In the genomic region with DNA sequence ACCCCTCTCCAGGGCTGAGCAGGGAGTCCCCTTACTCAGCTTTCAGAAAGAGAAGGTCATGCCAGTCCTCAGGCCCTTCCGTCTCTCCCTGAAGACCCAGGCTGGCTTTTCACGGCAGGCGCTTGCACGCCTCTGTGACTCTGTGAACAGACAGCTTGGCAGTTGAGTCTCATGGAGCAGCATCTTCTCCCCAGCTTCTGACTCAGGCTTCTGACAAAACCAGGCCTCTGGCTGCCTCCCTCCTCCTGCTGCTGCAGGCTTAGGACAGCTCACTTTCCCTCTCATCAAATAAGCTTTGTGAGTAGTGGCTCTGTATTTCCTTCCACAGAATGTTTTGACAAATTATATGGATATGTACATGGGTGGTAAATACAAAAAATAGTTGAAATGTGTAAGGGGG, we compare ENCODE assay signal across 12 mouse cellular contexts.
DNase-seq lines count a peak whose midpoint lies in the region; ATAC-seq and TF ChIP-seq lines count a peak whose summit lies in the region.
"Had no signal": no experiment of that assay in that cellular context is flagged by ENCODE, and none has a peak within 500 bp of the region (broad histone marks: within the 10 kb centered on the region; RNA-seq: fewer than 3 reads in every experiment).

No protein-coding gene starts in this region.

- H3K27me3 ChIP-seq in heart, adult 2 months (ENCODE audit: control insufficient read depth, insufficient read depth, low read length): no peaks in the 10 kb centered on the region
- no peaks in the 10 kb centered on the region for H3K27me3 ChIP-seq in midbrain, embryonic 12.5 days
- H3K27me3 ChIP-seq in midbrain, embryonic 16.5 days (ENCODE audit: control insufficient read depth, insufficient read depth, low read depth, low read length): no peaks in the 10 kb centered on the region
- H3K27me3 ChIP-seq in embryonic facial prominence, embryonic 12.5 days: no peaks in the 10 kb centered on the region
- no peaks in the 10 kb centered on the region for H3K27me3 ChIP-seq in neural tube, embryonic 13.5 days

- TF ChIP-seq CTCF in heart, adult 2 months (IDR thresholded peaks at IDR 0.05): no peak

- TF ChIP-seq EP300 in heart, adult 2 months (IDR thresholded peaks at IDR 0.05; ENCODE audit: insufficient read depth, low read depth, low read length): no peak

- ATAC-seq in midbrain, embryonic 12.5 days (ENCODE audit: low FRiP score, low read depth): no peak
- ATAC-seq in midbrain, embryonic 16.5 days: no peak
- ATAC-seq in embryonic facial prominence, embryonic 12.5 days (ENCODE audit: insufficient number of reproducible peaks, insufficient read depth, low FRiP score, low TSS enrichment): no peak
- no peak for ATAC-seq in neural tube, embryonic 13.5 days (ENCODE audit: low read depth)

- DNase-seq in heart, adult 2 months: no peak
- no peak for DNase-seq in heart, adult 18-20 months
- DNase-seq in adrenal gland, adult 18-20 months (ENCODE audit: low spot score in 2 of 2): no peak
- no peak for DNase-seq in adrenal gland, postnatal 10 days
- DNase-seq: cerebellum, adult 18-20 months; gastrocnemius, postnatal 10 days; kidney, adult 9 months had no signal

- H3K27ac ChIP-seq in heart, adult 2 months: peak overlapping the region; percentile 17
- H3K27ac ChIP-seq in midbrain, embryonic 12.5 days (replicated peaks): no peak overlapping the region
- H3K27ac ChIP-seq in midbrain, embryonic 16.5 days (ENCODE audit: low read length): no peak overlapping the region
- H3K27ac ChIP-seq in embryonic facial prominence, embryonic 12.5 days: peak overlapping the region; percentile 91
- H3K27ac ChIP-seq in neural tube, embryonic 13.5 days (replicated peaks): peak overlapping the region; percentile 70
- H3K27ac ChIP-seq: macrophage had no signal

- no peak for TF ChIP-seq POLR2A in heart, adult 2 months (IDR thresholded peaks at IDR 0.05; ENCODE audit: insufficient read depth, low read depth, low read length)

- H3K79me2 ChIP-seq in heart, adult 2 months (replicated peaks; ENCODE audit: control insufficient read depth, insufficient read depth, low read length): no peaks in the 10 kb centered on the region

- H3K4me2 ChIP-seq in midbrain, embryonic 12.5 days (replicated peaks): no peak overlapping the region
- H3K4me2 ChIP-seq in midbrain, embryonic 16.5 days (ENCODE audit: low read length): no peak overlapping the region
- H3K4me2 ChIP-seq in embryonic facial prominence, embryonic 12.5 days (replicated peaks): no peak overlapping the region
- no peak overlapping the region for H3K4me2 ChIP-seq in neural tube, embryonic 13.5 days

- intact Hi-C loops in heart, adult 2 months (cut with DNase I): no loop called here

- no peaks in the 10 kb centered on the region for H3K36me3 ChIP-seq in heart, adult 2 months (ENCODE audit: control insufficient read depth, insufficient read depth, low read length)
- peaks cover 27% of the 10 kb centered on the region for H3K36me3 ChIP-seq in midbrain, embryonic 12.5 days
- H3K36me3 ChIP-seq in midbrain, embryonic 16.5 days (ENCODE audit: control insufficient read depth, insufficient read depth, low read length): peaks cover 7% of the 10 kb centered on the region
- peaks cover 21% of the 10 kb centered on the region for H3K36me3 ChIP-seq in embryonic facial prominence, embryonic 12.5 days
- H3K36me3 ChIP-seq in neural tube, embryonic 13.5 days: peaks cover 37% of the 10 kb centered on the region

- H3K9me3 ChIP-seq in midbrain, embryonic 12.5 days: no peaks in the 10 kb centered on the region
- no peaks in the 10 kb centered on the region for H3K9me3 ChIP-seq in midbrain, embryonic 16.5 days (replicated peaks; ENCODE audit: control insufficient read depth, low read length, poor library complexity, severe bottlenecking)
- H3K9me3 ChIP-seq in embryonic facial prominence, embryonic 12.5 days: no peaks in the 10 kb centered on the region
- H3K9me3 ChIP-seq in neural tube, embryonic 13.5 days: no peaks in the 10 kb centered on the region

- no peak overlapping the region for H3K9ac ChIP-seq in heart, adult 2 months (ENCODE audit: low read depth, low read length)
- 0 out of 2 replicates have a peak overlapping the region, but pooled peaks have one; percentile 8 for H3K9ac ChIP-seq in midbrain, embryonic 12.5 days (replicated peaks)
- H3K9ac ChIP-seq in midbrain, embryonic 16.5 days (ENCODE audit: low read depth, low read length): no peak overlapping the region
- no peak overlapping the region for H3K9ac ChIP-seq in embryonic facial prominence, embryonic 12.5 days
- peak overlapping the region; percentile 38; the same call in 1 of the 2 replicates for H3K9ac ChIP-seq in neural tube, embryonic 13.5 days

- H3K4me3 ChIP-seq in heart, adult 2 months: no peak overlapping the region
- H3K4me3 ChIP-seq in midbrain, embryonic 12.5 days: no peak overlapping the region
- no peak overlapping the region for H3K4me3 ChIP-seq in midbrain, embryonic 16.5 days (ENCODE audit: low read depth, low read length)
- H3K4me3 ChIP-seq in embryonic facial prominence, embryonic 12.5 days: no peak overlapping the region
- H3K4me3 ChIP-seq in neural tube, embryonic 13.5 days: no peak overlapping the region

- WGBS in heart, adult 2 months: 87% methylated on average over 4 of the region's 4 CpGs
- 62% methylated on average over 4 of the region's 4 CpGs for WGBS in midbrain, embryonic 12.5 days
- 47% methylated on average over 4 of the region's 4 CpGs for WGBS in midbrain, embryonic 16.5 days
- WGBS in embryonic facial prominence, embryonic 12.5 days: 41% methylated on average over 4 of the region's 4 CpGs
- WGBS in neural tube, embryonic 13.5 days: 68% methylated on average over 4 of the region's 4 CpGs

- H3K4me1 ChIP-seq in heart, adult 2 months (ENCODE audit: control insufficient read depth, insufficient read depth, low read length): no peaks in the 10 kb centered on the region
- H3K4me1 ChIP-seq in midbrain, embryonic 12.5 days: peaks cover 14% of the 10 kb centered on the region
- peaks cover 2% of the 10 kb centered on the region; the same call in 1 of the 2 replicates for H3K4me1 ChIP-seq in midbrain, embryonic 16.5 days (ENCODE audit: control insufficient read depth, insufficient read depth, low read length)
- H3K4me1 ChIP-seq in embryonic facial prominence, embryonic 12.5 days: peaks cover 42% of the 10 kb centered on the region
- H3K4me1 ChIP-seq in neural tube, embryonic 13.5 days (replicated peaks): peaks cover 32% of the 10 kb centered on the region

Comparison
In these comparisons a context has a peak if more than half of its experiments do, and no peak if none do; other contexts are left out.
1. H3K9ac ChIP-seq: peak in midbrain, embryonic 12.5 days (single experiment) and neural tube, embryonic 13.5 days (single experiment); none in heart, adult 2 months (single experiment), midbrain, embryonic 16.5 days (single experiment) and embryonic facial prominence, embryonic 12.5 days (single experiment).
2. H3K27ac ChIP-seq: peak in heart, adult 2 months (single experiment), embryonic facial prominence, embryonic 12.5 days (single experiment) and neural tube, embryonic 13.5 days (single experiment); none in midbrain, embryonic 12.5 days (single experiment) and midbrain, embryonic 16.5 days (single experiment).